Mouse (Mus musculus) cerebellum, adult 9-10 months (tissue): Measurements from ENCODE around the gene Zg16.

Experiments used
- DNase-seq: peaks from one replicate; pipeline ENCODE4 v3.0.0; 2022

Gene Zg16

GRCm38 (mm10) chr7:127019306-127019960 lies 67.7 kb downstream of the Zg16 start:
- DNase-seq, result peak; percentile 63

GRCm38 (mm10) chr7:127018416-127019305 lies 68.5 kb downstream of the Zg16 start:
- peak; percentile 68 for DNase-seq

- DNase-seq, result no peak
Observed at GRCm38 (mm10) chr7:127017950-127018345, 69.2 kb downstream of the Zg16 start.

GRCm38 (mm10) chr7:127016971-127017949 lies 69.9 kb downstream of the Zg16 start, which contains the start of gene Pagr1a:
Gene Pagr1a, minus strand, starts transcription at chr7:127017352.
- peak; percentile 99 for DNase-seq

- DNase-seq, result no peak
Observed at GRCm38 (mm10) chr7:127016486-127016938, 70.6 kb downstream of the Zg16 start.

GRCm38 (mm10) chr7:127016481-127016485 lies 70.8 kb downstream of the Zg16 start, which contains the start of gene Pagr1b:
Gene Pagr1b, minus strand, starts transcription at chr7:127016484.
- DNase-seq, result no peak

- peak; percentile 87 for DNase-seq
Observed at GRCm38 (mm10) chr7:127016081-127016480, 71.0 kb downstream of the Zg16 start.

GRCm38 (mm10) chr7:127014993-127015392 lies 72.1 kb downstream of the Zg16 start:
- DNase-seq, result peak; percentile 53

GRCm38 (mm10) chr7:127014320-127014719 lies 72.8 kb downstream of the Zg16 start, which contains the start of gene Mvp:
Gene Mvp, minus strand, starts transcription at chr7:127014621.
- peak; percentile 78 for DNase-seq

GRCm38 (mm10) chr7:127013385-127013784 lies 73.7 kb downstream of the Zg16 start:
- peak; percentile 62 for DNase-seq

- DNase-seq, result no peak
Observed at GRCm38 (mm10) chr7:127012845-127013244, 74.3 kb downstream of the Zg16 start.

GRCm38 (mm10) chr7:127012374-127012773 lies 74.8 kb downstream of the Zg16 start:
- DNase-seq, result peak; percentile 56

- DNase-seq, result peak; percentile 64
Observed at GRCm38 (mm10) chr7:127011717-127012116, 75.4 kb downstream of the Zg16 start.

GRCm38 (mm10) chr7:127011051-127011450 lies 76.1 kb downstream of the Zg16 start:
- DNase-seq, result no peak

GRCm38 (mm10) chr7:127009307-127010085 lies 77.6 kb downstream of the Zg16 start:
- peak; percentile 79 for DNase-seq

GRCm38 (mm10) chr7:127008239-127009019 lies 78.7 kb downstream of the Zg16 start:
- DNase-seq, result peak; percentile 100

GRCm38 (mm10) chr7:127007313-127008024 lies 79.7 kb downstream of the Zg16 start:
- DNase-seq, result peak; percentile 60

- DNase-seq, result no peak
Observed at GRCm38 (mm10) chr7:127004122-127004875, 82.8 kb downstream of the Zg16 start.

GRCm38 (mm10) chr7:127003620-127004019 lies 83.5 kb downstream of the Zg16 start:
- DNase-seq, result no peak
